Mouse (Mus musculus) lung, embryonic 15.5 days (tissue): ENCODE data around the gene Tubgcp5. TPM values are rescaled to one million over a fixed set of nuclear protein-coding genes. Genes with fewer than 3 reads are reported as not detected.
"Not testable (repeated sequence)": the region's sequence is repeated elsewhere in the genome, so short reads cannot be mapped to it uniquely, and the experiment has no call there.

ENCODE experiments used
- ATAC-seq: fragments of 200-750 bp; cut with Nextera tagmentation; 2 replicates; pipeline ENCODE4 v1.8.0; 2017; ENCODE audit warnings: moderate number of reproducible peaks, borderline replicate concordance; ENCODE audit not compliant: low FRiP score, low TSS enrichment; ENCODE audit errors: extremely low read depth
- H3K27ac ChIP-seq: fragments of 300-500 bp; sonication (generic); 2 replicates; pipeline ENCODE4 v1.5.1; 2015; ENCODE audit warnings: moderate library complexity, mild to moderate bottlenecking, inconsistent platforms
- H3K27me3 ChIP-seq: fragments of 300-500 bp; sonication (generic); 2 replicates; pipeline ENCODE4 v1.6.1; 2015; ENCODE audit warnings: inconsistent platforms
- H3K36me3 ChIP-seq: fragments of 300-500 bp; sonication (generic); 2 replicates; pipeline ENCODE4 v1.6.1; 2015; ENCODE audit warnings: inconsistent platforms
- H3K4me1 ChIP-seq: fragments of 300-500 bp; sonication (generic); 2 replicates; pipeline ENCODE4 v1.6.1; 2015; ENCODE audit warnings: inconsistent platforms
- H3K4me2 ChIP-seq: fragments of 300-500 bp; sonication (generic); 2 replicates; pipeline ENCODE4 v1.6.1; 2015; ENCODE audit warnings: inconsistent platforms, mild to moderate bottlenecking, moderate library complexity
- H3K4me3 ChIP-seq: fragments of 300-500 bp; sonication (generic); 2 replicates; pipeline ENCODE4 v1.5.1; 2015; ENCODE audit warnings: mild to moderate bottlenecking, inconsistent platforms
- H3K9ac ChIP-seq: fragments of 300-500 bp; sonication (generic); 2 replicates; pipeline ENCODE4 v1.6.1; 2015; ENCODE audit warnings: inconsistent platforms
- H3K9me3 ChIP-seq: fragments of 300-500 bp; sonication (generic); 2 replicates; pipeline ENCODE4 v1.6.1; 2016; ENCODE audit warnings: inconsistent platforms
- WGBS: fragments of 180-500 bp; shearing (Covaris S2); methylation state at CpG from one replicate; pipeline ENCODE4 v1.1.7; 2015; 5-methylcytosine and 5-hydroxymethylcytosine counted together
- polyA plus RNA-seq: library from polyadenylated mRNA; unstranded; fragments of >200 nt; fragmentation: Nextera tagmentation; extraction: Ambion mirVana; gene quantifications from 2 replicates; pipeline ENCODE4 v1.2.1, GENCODE M21; 2015

The Tubgcp5 gene
- polyA plus RNA-seq, result 26.7 and 31.5 TPM in 2 replicates

DNA sequence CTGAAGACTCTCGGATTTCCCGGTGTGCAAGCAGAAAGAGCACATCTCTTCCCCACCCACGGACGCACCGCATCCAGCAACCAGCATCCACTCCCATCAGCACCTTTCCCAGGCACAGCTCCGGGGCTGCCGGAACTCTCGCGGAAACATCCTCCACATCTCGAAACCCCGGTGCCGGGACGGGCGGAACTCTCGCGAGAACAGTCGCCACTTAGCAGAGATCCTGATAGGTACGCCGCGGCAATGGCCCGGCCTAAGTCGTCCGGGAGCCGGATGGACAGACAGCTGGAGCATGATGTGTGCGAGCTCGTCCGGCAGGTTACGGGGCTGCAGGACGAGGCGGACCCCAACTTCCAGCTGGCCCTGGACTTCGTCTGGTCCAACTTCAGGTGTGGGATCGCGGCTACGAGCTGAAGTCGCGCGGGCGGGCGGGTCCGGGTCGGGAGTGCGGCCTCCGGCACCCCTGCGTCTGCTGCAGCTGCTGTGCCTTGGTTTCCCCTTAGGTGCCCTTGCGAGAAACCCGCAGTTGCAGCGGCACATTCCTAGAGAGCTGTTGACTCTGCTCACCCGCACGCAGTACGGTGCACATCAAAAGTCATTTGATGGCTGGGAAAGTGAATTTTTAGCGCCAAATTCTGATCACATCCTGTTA lies at the start of gene Tubgcp5:
Gene Tubgcp5, plus strand, starts transcription at position 203 of the 652 bp plus-strand sequence.
- Histone ChIP-seq H3K36me3 (peaks cover 25% of the 10 kb centered on the region), H3K9ac (peak within 1 kb of the TSS; percentile 89), H3K4me3 (peak within 1 kb of the TSS; percentile 88), H3K27me3 (no peaks in the 10 kb centered on the region), H3K4me2 (peak within 1 kb of the TSS; percentile 59), H3K4me1 (peaks cover 7% of the 10 kb centered on the region), H3K27ac (0 out of 2 replicates have a peak within 1 kb of the TSS, but pooled peaks have one; percentile 52), H3K9me3 (no peaks in the 10 kb centered on the region)
- WGBS, result under 1% methylated on average over 51 of the region's 51 CpGs
- ATAC-seq, result peak; percentile 99

DNA sequence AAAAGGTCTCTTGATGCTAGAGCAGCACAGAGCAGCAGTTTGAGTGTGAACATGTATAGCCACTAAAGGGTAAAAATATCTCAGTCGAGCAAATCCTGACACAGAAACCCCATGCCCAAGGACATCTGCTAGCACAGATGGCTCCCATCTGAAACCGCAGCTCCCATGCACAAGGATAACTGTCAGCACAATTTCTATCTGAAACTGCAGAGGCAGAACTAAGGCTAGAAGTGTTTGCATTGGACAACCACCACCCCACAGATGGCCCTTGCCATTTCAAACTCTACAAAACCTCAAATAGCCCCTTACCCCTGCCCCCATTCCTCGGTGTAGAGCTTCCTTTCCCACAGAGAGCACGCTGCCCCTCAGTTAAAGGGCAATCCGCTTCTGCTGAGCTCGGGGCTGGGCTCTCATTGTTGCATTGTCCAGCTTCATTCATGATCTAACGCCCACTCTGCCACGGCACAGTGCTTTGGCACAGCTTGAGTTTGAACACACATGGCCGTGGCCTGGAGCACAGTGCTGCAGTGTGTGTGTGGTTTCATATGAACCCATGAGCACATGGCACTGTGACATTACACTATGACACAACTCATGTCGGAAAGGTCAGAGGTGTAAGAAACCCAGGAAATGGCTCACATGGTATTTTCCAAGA lies 49.3 kb upstream of the Tubgcp5 start:
- Histone ChIP-seq H3K4me2 (no peak overlapping the region), H3K27me3 (no peaks in the 10 kb centered on the region), H3K4me1 (no peaks in the 10 kb centered on the region), H3K27ac (no peak overlapping the region), H3K9me3 (no peaks in the 10 kb centered on the region), H3K9ac (no peak overlapping the region), H3K36me3 (no peaks in the 10 kb centered on the region), H3K4me3 (no peak overlapping the region)
- no peak for ATAC-seq
- WGBS, result 56% methylated on average over 10 of the region's 10 CpGs

DNA sequence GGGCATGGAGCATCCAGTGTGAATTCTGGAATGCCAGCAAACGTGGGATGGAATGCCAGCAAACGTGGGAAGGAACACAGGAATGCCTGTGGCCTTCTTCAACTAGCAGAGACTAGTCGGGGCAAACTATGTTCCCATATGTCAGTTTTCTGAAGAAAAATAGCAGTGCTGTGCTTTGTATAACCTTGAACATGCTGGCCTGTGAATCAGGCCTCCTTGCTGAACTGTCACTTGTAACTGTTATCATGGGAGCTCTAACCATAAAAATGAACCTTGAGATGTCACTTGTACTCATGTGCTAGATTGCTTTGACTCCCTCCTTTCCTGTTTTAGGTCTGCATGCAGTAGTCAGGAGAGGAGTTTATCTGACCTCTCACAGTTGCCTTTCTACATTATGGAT lies 43.1 kb upstream of the Tubgcp5 start:
- Histone ChIP-seq H3K4me2 (no peak overlapping the region), H3K4me3 (no peak overlapping the region), H3K4me1 (no peaks in the 10 kb centered on the region), H3K9ac (no peak overlapping the region), H3K36me3 (no peaks in the 10 kb centered on the region), H3K27ac (no peak overlapping the region), H3K27me3 (no peaks in the 10 kb centered on the region), H3K9me3 (no peaks in the 10 kb centered on the region)
- no peak for ATAC-seq
- WGBS, result 58% methylated on average over 3 of the region's 3 CpGs

DNA sequence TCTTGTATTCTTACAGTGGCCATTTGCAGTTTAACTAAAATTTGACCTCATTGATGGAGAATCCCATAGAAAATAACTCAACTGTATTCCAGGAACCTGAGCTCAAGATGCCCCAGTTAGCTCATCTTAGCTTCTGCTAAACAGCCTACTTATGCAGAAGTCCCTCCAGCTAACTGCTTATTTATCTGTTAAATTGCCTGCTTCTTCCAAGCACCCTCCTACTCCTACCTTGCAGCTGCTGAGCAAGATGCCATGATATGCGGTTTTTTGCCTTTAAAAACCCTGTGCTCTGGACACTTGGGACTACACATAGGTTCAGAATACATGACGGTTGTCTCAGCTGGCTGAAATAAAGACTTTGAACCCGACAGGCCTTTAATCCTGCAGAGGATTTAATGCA lies 34.6 kb upstream of the Tubgcp5 start:
- Histone ChIP-seq H3K9ac (no peak overlapping the region), H3K4me1 (no peaks in the 10 kb centered on the region), H3K4me2 (no peak overlapping the region), H3K4me3 (no peak overlapping the region), H3K36me3 (no peaks in the 10 kb centered on the region), H3K27ac (no peak overlapping the region), H3K9me3 (no peaks in the 10 kb centered on the region), H3K27me3 (no peaks in the 10 kb centered on the region)
- no peak for ATAC-seq
- WGBS, result 67% methylated on average over 3 of the region's 3 CpGs

DNA sequence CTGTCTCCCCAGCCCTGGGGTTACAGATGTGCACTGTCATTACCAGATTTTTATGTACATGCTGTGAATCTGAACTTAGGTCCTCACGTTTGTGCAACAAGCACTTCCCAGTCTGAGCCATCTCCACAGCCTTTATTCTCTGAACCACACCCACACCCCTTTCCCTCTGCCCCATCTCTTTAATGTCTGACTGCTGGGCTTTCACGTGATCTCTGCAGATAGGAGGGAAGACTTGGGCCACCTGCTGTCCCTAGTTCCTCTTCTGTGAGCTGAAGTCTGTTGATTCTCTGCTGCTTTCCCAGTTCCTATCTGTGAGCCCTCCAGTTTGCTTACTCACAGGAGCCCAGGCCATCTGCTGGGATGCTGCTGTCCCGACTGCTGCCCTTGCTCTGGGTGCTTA lies 26.0 kb upstream of the Tubgcp5 start, which contains the start of gene Siglech:
Gene Siglech, plus strand, starts transcription at position 253 of the 400 bp plus-strand sequence.
- Histone ChIP-seq H3K9ac (no peak within 1 kb of the TSS), H3K36me3 (no peaks in the 10 kb centered on the region), H3K4me3 (no peak within 1 kb of the TSS), H3K4me1 (no peaks in the 10 kb centered on the region), H3K27ac (no peak within 1 kb of the TSS), H3K9me3 (no peaks in the 10 kb centered on the region), H3K4me2 (no peak within 1 kb of the TSS), H3K27me3 (no peaks in the 10 kb centered on the region)
- no peak for ATAC-seq
- 29% methylated on average over 3 of the region's 3 CpGs for WGBS

DNA sequence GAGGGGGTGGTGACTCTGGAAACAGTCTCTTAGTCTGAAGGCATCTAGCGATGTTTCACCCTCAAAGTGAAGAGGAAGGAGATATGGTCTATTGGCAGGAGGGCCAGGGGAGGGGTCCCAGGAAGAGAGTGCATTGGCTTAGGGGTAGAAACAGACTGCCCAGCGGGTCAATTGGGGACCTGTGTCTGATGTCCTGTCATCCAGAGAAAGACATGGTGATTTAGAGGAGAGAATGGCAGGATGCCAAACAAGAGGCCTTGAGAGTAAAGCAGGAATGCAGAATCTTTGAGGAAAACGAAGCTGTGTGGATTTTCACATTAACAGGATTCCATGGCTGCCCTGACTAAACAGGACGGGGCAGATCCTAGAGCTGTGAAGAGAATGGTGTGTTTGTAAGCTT lies 13.9 kb upstream of the Tubgcp5 start:
- H3K27ac ChIP-seq, result no peak overlapping the region
- no peak overlapping the region for H3K4me3 ChIP-seq
- 22% methylated on average over 4 of the region's 4 CpGs for WGBS
- H3K36me3 ChIP-seq, result no peaks in the 10 kb centered on the region
- no peaks in the 10 kb centered on the region for H3K27me3 ChIP-seq
- no peaks in the 10 kb centered on the region for H3K4me1 ChIP-seq
- H3K9me3 ChIP-seq, result no peaks in the 10 kb centered on the region
- H3K4me2 ChIP-seq, result no peak overlapping the region
- no peak for ATAC-seq
- no peak overlapping the region for H3K9ac ChIP-seq

DNA sequence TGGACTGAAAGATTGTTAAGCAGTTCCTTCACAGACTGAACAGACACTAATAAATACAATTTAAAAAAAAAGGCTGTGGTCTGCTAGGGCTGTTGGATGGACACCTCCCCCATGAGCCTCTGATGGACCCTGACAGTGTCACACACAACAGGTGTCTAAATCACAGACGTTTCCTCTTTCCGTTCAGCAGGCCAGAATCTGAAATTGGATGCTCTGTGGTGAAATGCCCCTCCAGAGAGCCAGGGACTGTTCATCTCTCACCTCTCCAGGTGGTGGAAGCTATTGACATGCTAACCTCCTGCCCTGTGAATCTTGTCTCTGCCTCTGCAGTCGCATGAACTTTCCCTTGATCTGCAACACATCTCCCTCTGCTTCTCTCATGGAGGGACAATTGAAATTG lies 11.5 kb upstream of the Tubgcp5 start:
- Histone ChIP-seq H3K4me2 (no peak overlapping the region), H3K4me3 (no peak overlapping the region), H3K27me3 (no peaks in the 10 kb centered on the region), H3K27ac (no peak overlapping the region), H3K36me3 (no peaks in the 10 kb centered on the region), H3K9ac (no peak overlapping the region), H3K9me3 (no peaks in the 10 kb centered on the region), H3K4me1 (no peaks in the 10 kb centered on the region)
- ATAC-seq, result no peak
- 48% methylated on average over 3 of the region's 3 CpGs for WGBS

DNA sequence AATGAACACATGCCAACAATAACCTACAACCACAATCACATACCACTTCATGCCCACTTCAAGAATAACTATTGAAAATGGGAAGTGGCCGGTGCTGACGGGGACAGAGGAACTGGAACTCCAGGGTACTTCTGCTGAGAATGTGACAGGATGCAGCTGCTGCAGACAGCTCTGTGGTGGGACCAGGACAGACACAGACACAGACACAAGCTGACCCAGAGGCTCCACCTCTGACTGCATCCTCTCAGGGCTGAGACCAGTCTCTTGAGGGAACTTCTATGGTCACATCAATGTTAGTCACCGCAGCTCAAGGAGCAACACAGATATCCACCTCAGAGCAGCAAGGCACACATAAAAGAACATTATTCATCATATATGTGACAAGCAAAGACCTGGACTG lies 9.4 kb upstream of the Tubgcp5 start:
- Histone ChIP-seq H3K36me3 (no peaks in the 10 kb centered on the region), H3K27me3 (no peaks in the 10 kb centered on the region), H3K27ac (no peak overlapping the region), H3K4me3 (no peak overlapping the region), H3K4me2 (no peak overlapping the region), H3K9ac (no peak overlapping the region), H3K4me1 (no peaks in the 10 kb centered on the region), H3K9me3 (no peaks in the 10 kb centered on the region)
- ATAC-seq, result no peak
- 37% methylated on average over 3 of the region's 3 CpGs for WGBS

DNA sequence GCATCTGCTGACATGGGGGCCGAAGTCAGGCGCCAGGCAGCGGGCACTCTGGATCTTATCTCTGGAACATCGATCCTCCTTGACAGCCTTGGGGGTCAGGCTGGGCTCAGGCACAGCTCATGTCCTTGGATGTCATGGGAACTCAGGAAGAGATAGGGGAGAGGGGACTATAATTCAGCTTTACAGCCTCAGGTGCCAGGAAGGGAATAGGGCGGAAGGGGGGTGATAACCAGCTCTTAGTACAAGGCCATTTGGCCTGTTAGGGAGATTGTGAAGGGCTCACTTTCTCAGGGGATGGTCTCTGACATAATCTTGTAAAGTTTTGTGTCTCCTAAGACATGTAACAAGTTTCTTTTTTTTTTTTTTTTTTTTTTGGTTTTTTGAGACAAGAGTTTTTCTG lies 3.4 kb upstream of the Tubgcp5 start:
- WGBS, result 35% methylated on average over 5 of the region's 5 CpGs

DNA sequence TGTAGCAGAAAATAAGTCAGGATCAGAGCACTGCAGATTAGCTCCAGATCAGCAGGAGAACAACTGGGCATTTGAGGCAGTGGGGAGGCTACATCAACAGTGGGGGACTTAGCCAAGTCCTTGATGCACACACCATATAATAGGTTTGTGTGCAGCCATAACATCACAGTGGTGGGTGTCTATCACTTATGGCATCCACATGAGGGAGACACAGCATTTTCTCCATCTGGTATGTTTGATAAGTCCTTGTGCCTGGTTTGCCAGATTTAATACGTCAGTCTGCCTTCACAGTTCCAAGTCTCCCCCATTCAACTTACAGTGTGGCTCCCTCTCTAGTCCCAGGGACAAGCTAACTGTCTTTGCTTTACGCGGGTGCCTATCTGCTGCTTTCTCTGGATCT lies 1.7 kb upstream of the Tubgcp5 start:
- Histone ChIP-seq H3K9me3 (no peaks in the 10 kb centered on the region), H3K36me3 (peaks cover 14% of the 10 kb centered on the region), H3K27ac (no peak overlapping the region), H3K4me3 (no peak overlapping the region), H3K4me1 (peaks cover 7% of the 10 kb centered on the region), H3K4me2 (no peak overlapping the region), H3K27me3 (no peaks in the 10 kb centered on the region), H3K9ac (no peak overlapping the region)
- ATAC-seq, result no peak
- WGBS, result 73% methylated on average over 3 of the region's 3 CpGs

More for the DNA sequence above, 3.4 kb upstream of the Tubgcp5 start:
- not testable (repeated sequence) for H3K9ac ChIP-seq, H3K9me3 ChIP-seq, H3K36me3 ChIP-seq, H3K27ac ChIP-seq, ATAC-seq, H3K4me1 ChIP-seq, H3K4me2 ChIP-seq, H3K27me3 ChIP-seq, H3K4me3 ChIP-seq

DNA sequence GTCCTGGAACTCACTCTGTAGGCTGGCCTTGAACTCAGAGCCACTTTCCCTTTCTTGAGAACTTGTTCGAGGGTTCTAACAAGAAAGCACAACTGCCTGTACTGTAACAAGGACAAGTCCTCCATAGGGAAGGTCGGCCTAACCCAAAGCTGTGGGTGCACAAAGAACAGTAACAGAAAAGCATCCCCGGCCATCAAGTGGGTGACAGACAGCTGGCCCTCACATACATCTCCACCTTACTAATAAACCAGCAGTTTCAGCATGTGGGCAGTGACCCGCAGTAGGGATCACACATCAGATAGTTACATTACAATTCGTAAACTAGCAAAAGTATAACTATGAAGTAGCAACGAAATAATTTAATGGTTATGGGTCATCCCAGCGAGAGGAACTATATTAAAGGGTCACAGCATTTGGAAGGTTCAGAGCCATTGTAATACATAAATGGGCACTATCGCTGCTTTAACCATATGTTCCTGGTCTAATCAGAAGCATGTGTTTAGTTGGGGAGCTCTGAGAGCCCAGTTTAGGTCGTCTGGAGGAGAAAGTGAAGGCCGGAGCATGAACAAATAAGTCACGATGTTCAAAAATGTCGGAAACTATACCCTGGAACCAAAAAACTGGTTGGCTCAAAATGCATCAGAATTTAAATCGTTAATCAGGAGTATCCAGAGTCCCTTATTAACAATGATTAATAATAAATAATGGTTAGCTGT lies 560 bp upstream of the Tubgcp5 start:
- no peaks in the 10 kb centered on the region for H3K9me3 ChIP-seq
- ATAC-seq, result peak; percentile 28; the same call in 1 of the 2 replicates
- no peaks in the 10 kb centered on the region for H3K27me3 ChIP-seq
- peaks cover 7% of the 10 kb centered on the region for H3K4me1 ChIP-seq
- peak overlapping the region; percentile 89 for H3K9ac ChIP-seq
- WGBS, result 32% methylated on average over 13 of the region's 13 CpGs
- H3K4me3 ChIP-seq, result peak overlapping the region; percentile 88
- peak overlapping the region; percentile 59 for H3K4me2 ChIP-seq
- peaks cover 22% of the 10 kb centered on the region for H3K36me3 ChIP-seq
- H3K27ac ChIP-seq, result no peak overlapping the region

DNA sequence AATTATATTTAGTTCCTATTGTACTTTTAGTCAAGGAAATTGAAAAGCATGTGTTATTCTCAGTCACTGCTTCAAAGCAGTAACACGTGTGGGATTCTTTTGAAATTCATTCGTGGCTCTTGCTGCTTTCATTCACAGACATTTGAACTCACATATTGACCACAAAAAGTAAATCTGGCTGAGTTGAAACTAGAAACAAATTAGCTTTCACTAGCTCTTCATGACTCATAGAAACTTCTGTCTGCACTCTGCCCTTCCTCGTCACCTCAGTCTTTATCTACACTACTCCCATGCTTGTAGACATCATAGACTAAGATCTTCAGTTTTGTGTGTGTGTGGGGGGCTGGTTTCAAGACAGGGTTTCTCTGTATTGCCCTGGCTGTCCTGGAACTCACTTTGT lies 6.0 kb downstream of the Tubgcp5 start:
- ATAC-seq, result no peak
- Histone ChIP-seq H3K4me1 (peaks cover 3% of the 10 kb centered on the region), H3K4me2 (no peak overlapping the region), H3K9me3 (no peaks in the 10 kb centered on the region), H3K4me3 (no peak overlapping the region), H3K36me3 (peaks cover 63% of the 10 kb centered on the region), H3K27ac (no peak overlapping the region), H3K27me3 (no peaks in the 10 kb centered on the region), H3K9ac (no peak overlapping the region)
- WGBS, result 89% methylated on average over 3 of the region's 3 CpGs
